Mouse (Mus musculus): ENCODE results near the gene Pold3.

Pold3 gene

DNA sequence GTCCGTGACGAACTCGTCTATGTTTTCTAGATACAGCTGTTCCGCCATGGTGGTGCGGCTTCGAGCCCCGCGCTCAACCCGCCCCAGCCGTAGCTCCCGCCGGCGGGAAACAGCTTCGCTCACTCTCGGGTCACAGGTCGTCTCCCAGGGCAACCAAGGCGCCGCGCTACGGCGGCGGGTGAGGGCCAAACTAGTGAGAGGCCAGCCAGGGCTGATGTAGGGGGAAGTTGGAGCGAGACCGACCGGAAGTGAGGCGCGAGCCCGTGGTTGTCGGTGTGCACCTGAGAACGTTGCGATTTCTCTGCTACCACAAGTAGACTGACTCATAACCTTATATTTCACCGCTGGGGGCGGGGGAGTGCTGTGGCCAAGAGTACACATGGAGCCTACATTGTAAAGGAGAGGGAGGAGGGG lies at the start of gene Pold3:
TSS of gene Pold3 (minus strand) at position 190 of the 414 bp plus-strand sequence.
- WGBS = under 1% methylated on average over 33 of the region's 33 CpGs

DNA sequence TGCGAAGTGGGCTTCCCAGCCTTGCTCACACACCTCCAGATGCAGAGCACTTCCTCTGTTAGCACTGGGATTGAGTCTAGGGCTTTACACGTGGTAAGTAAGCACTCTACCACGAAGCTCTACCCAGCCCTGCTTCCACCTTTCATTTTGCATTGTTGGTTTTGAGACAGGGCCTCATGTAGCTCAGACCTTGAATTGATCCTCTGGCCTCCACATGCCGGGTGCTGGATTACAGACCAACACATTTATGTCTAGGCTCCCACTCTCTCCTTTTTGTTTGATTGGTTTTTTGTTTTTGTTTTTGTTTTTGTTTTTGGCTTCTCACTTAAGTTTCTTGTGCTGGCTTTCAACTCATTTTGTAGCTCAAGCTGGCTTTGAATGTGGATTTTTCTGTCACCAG lies 49.4 kb upstream of the Pold3 start:
- WGBS = 72% methylated on average over 4 of the region's 4 CpGs

DNA sequence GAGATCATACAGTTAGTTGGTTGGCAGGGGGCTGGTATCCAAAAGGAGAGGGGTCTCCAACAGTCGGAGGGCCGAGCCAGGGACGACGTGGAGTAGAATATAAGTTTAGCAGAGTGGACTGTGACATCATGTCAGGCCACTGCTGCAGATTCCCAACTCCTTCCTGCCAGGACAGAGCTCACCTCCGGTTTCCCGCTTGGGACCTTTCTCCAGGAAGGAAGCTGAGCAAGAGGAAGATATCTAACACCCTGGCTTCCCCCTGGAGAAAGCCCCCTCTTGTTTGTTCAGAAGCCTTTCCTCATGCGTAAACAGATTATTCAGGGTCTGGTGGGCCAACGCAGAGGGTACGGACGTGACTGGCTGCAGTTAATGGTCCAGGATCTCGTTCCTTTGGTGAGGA lies 47.3 kb upstream of the Pold3 start:
- 73% methylated on average over 11 of the region's 11 CpGs for whole genome bisulfite sequencing

DNA sequence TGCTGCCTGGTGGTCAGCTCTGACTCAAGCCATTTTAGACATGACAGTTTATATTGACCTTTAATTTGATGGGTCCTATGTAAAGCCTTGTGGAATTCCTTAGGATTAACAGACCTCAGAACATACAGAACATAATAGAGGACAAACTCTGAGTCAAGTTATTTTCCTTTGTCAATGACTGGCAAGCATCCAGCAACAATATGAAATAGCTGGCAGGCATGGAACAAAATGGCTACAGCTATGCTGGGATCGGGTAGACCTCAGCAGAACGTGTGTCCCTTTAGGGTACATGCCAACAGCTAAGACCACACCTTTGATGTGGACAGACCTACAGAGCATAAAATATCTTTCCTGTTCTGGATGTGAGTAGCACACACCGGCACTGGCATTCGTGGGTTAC lies 42.1 kb upstream of the Pold3 start:
- 74% methylated on average over 4 of the region's 4 CpGs for WGBS

DNA sequence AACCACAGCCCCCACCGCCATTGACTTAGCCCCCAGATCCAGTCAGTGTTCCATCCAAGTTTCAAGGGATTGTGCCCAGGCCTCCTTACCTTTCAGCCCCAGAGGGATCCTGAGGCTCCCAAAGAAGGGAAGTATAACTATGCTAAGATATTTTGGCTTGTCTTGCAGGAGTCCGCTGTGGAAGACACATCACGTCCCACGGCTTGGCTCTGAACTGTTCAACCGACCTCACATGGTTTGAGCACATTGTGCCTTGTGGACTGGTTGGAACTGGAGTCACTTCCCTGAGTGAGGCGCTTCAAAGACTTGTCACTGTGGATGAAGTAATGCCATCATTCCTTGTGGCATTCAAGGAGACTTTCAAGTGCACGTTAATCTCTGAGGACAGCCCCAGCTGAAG lies 38.6 kb upstream of the Pold3 start:
- WGBS = 46% methylated on average over 7 of the region's 7 CpGs

- under 1% methylated on average over 78 of the region's 78 CpGs for WGBS
These were observed 37.9 kb upstream of the Pold3 start, which contains the start of gene Lipt2 for GRCm38 (mm10) chr7:100159105-100159841. TSS of gene Lipt2 (plus strand) at chr7:100159277.

- 60% methylated on average over 4 of the region's 4 CpGs for WGBS
These were observed 36.3 kb upstream of the Pold3 start for GRCm38 (mm10) chr7:100157669-100158068.

DNA sequence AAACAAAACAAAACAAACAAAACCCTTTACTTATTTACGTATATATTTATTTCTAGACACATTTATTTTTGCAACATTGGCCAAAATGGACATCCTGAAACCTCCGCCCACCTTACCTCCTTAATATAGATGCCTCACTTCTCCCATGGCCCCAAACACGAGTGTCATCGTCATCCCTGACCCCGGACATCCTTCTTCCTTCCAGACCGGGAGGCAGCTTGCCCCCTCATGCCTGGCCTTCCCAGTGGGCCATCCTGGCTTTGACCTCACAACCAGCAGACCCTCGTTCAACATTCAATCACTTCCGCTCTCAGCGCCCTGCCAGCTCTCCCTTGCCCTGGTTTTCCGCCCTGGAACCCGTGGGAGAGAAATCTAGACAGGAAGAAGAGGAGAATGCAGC lies 29.3 kb upstream of the Pold3 start:
- 70% methylated on average over 11 of the region's 11 CpGs for WGBS

DNA sequence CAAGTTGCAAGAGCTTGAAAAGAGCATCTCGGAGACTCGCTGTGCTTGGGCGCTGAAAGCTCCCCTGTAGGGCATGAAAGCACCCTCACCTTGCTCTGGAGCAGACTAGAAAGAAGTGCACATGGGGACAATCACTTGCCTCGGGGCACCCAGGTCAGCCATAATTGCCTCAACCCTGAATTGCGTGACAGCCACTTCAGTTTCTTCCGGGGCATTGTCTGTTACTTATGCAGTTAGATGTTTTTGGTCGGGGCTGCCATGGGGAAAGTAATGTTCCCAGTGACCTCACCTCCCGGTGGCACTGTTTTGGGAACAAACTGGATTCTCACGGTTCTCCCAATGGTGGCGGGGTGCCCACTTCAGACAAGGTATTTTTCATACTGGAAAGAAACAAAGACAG lies 28.7 kb upstream of the Pold3 start:
- WGBS = 62% methylated on average over 10 of the region's 10 CpGs

DNA sequence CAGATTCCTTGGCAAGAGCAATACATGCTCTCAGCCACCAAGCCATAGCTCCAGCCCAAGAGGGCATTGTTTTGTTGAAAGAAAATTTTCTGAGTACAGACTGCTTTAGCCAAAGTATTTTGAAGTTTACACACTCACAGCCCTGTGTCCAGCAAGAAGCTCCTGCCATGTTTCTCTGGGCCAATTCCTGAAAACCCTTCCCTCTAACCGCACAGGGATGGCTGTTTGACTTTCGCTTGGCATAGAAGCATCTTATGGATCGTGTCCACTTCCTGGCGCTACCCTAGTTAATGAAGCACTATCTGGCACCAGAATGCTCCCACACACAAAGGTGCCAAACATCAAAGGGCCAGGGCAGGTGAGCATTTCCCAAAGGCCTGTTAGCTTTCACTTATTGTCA lies 27.2 kb upstream of the Pold3 start:
- WGBS = 91% methylated on average over 4 of the region's 4 CpGs

GRCm38 (mm10) chr7:100140591-100140990 lies 19.2 kb upstream of the Pold3 start:
- 60% methylated on average over 1 of the region's 1 CpGs for WGBS

DNA sequence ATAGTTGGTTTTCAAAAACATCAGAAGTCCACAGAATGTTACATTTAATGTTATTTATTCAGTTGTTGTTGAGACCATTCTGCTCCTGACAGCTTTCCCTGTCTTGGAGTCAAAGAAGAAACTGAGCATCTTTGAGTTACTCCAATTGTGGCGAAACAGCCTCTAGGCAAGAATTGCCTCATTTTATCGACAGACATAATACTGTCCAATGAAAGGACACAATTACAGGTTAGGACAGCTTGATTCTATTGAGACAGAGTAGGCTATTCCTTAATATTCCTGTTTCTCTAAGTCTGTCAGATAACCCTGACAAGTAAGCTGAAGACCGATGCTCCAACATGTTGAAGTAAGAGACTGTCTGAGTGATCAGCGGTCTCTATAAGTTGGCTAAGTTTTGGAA lies 16.7 kb upstream of the Pold3 start:
- WGBS = 93% methylated on average over 4 of the region's 4 CpGs

GRCm38 (mm10) chr7:100137038-100137437 lies 15.7 kb upstream of the Pold3 start:
- 77% methylated on average over 9 of the region's 9 CpGs for WGBS

GRCm38 (mm10) chr7:100132379-100132778 lies 11.0 kb upstream of the Pold3 start:
- 82% methylated on average over 1 of the region's 1 CpGs for WGBS

DNA sequence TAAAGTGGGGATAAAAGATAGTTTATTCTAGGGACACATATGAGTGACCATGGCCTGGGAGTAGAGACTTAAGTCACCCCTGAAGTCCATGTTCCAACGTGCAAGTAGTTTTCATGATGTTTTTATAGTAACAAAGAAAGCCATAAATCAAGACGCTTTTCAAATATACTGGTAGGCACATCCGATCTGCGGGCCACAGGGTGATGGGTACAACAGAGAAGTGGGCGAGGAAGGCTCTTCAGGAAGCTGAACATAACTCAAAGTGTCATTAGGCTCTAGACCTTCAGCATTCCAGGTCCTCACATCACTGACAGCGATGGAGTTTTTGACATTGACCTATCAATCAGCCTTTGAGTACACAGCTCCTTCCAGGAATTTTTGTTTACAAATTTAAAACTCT lies 9.2 kb upstream of the Pold3 start:
- 81% methylated on average over 6 of the region's 6 CpGs for WGBS

GRCm38 (mm10) chr7:100128262-100129041 lies 7.1 kb upstream of the Pold3 start:
- 88% methylated on average over 7 of the region's 7 CpGs for WGBS

DNA sequence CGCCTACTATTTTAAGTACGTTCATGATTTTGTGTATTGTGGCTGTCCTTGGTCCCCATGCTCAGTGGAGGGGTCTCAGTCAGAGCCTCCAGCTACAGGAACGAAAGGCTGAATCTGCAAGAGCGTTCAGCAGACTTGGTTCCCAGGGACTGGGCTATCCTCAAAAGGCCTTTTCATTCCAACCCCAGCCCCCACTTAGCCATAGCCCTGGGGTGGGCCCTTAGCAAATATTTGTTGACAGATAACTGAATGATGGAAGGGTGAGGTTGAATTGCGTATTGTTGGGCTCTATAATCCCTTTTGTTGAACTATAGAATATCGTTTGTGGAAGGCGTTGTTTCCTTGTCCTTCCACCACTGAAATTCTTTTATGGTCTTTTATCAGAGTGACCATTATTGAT lies 5.1 kb upstream of the Pold3 start:
- WGBS = 83% methylated on average over 7 of the region's 7 CpGs

GRCm38 (mm10) chr7:100125166-100125565 lies 3.8 kb upstream of the Pold3 start:
- 65% methylated on average over 4 of the region's 4 CpGs for WGBS

DNA sequence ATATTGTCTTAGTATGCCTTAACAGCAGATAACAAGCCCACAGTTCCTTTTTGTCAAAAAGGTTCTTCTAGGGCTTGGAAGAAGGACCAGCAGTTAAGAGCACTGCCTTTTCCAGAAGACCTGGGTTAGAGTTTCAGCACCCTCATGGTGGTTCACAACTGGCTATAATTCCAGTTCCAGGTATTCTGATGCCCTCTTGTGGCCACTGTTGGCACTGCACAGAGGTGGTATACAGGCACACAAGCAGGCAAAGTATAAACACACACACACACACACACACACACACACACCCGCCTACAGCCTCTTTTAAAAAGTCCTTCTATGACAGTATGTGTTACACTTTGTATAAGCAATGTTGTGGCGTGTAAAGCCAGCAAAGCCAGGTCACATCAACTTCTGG lies 2.8 kb upstream of the Pold3 start:
- 80% methylated on average over 2 of the region's 2 CpGs for WGBS

DNA sequence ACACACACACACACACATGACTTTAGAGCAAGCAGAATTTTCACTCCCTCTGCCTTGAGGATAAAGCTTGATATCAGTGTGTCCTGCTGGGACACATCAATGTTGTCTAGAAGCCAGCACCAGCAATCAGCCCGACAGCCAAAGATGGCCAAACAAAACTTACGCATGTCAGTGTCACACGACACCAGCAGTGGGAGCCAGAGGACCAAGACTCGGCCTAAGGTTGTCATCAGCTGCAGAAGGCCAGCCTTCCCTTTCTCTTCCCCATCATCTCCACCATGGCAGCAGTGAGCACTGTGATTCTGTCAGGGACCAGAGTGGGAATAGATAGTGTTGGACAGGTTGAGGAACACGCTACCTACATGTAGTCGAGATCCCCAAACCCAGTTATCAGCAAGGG lies 2.1 kb upstream of the Pold3 start:
- WGBS = 54% methylated on average over 6 of the region's 6 CpGs

- under 1% methylated on average over 25 of the region's 25 CpGs for WGBS
These were observed 539 bp downstream of the Pold3 start for GRCm38 (mm10) chr7:100120791-100121261.

DNA sequence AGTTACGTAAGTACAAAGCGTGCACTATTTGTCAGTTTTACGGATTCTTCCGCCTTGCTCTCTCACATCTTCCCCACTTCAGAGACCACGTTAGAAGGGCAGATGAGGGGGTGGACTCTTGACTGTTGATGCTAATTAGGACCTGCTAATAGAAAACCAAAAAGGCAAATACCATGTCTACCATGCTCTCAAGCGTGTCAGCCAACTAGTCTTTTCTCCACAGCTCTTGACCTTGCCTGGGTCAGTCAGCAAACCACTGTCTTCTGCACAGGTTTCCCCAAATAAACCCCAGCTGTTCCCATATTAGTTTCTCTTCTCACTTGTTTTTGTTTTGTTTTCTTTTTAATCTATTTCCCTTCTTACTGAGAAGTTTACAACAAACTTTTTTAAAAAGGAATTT lies 7.1 kb downstream of the Pold3 start:
- 82% methylated on average over 6 of the region's 6 CpGs for WGBS

DNA sequence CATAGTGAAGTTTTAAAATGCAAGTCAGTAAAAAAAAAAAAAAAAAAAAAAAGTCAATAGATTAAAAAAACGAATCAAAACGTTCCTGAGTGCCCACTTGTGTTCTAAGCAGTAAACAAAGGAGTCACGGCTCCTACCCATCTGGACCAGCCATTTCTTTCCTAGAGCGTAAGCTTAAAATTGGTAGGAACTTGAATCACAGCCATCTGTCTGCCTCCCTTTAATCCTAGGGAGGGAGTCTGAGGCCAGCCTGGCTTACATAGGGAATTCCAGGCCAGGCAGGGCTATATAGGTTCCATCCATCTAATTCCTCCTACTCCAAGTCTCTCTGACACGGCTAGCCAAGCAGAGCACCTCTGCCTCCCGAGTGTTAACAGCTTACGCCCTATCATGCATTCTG lies 7.5 kb downstream of the Pold3 start:
- WGBS = 59% methylated on average over 7 of the region's 7 CpGs
